ENCODE assay signal across 8 mouse cellular contexts in genomic region chr6:108827336-108827920, GRCm38 (mm10). TPM values are rescaled to one million over a fixed set of nuclear protein-coding genes. Genes with fewer than 3 reads are reported as not detected.
DNase-seq lines count a peak whose midpoint lies in the region; ATAC-seq and TF ChIP-seq lines count a peak whose summit lies in the region.

No protein-coding gene starts in this region.

- peak overlapping the region; percentile 81 for H3K27ac ChIP-seq in embryonic facial prominence, embryonic 13.5 days
- no peak overlapping the region for H3K27ac ChIP-seq in intestine, postnatal 0 days (ENCODE audit: low read depth, low read length)
- no peak overlapping the region for H3K27ac ChIP-seq in neural tube, embryonic 14.5 days (ENCODE audit: low read depth, low read length)

- peak overlapping the region; percentile 87 for H3K4me2 ChIP-seq in embryonic facial prominence, embryonic 13.5 days
- peak overlapping the region; percentile 74 for H3K4me2 ChIP-seq in intestine, postnatal 0 days (replicated peaks; ENCODE audit: low read depth)
- H3K4me2 ChIP-seq in neural tube, embryonic 14.5 days (ENCODE audit: low read depth, low read length) = peak overlapping the region; percentile 60; the same call in 1 of the 2 replicates

- peaks cover 12% of the 10 kb centered on the region for H3K36me3 ChIP-seq in embryonic facial prominence, embryonic 13.5 days
- H3K36me3 ChIP-seq in intestine, postnatal 0 days (ENCODE audit: control insufficient read depth, insufficient read depth) = peaks cover 13% of the 10 kb centered on the region
- peaks cover 6% of the 10 kb centered on the region; the same call in 1 of the 2 replicates for H3K36me3 ChIP-seq in neural tube, embryonic 14.5 days (ENCODE audit: control insufficient read depth, insufficient read depth, low read length)

- no peak for DNase-seq in lung, adult 2 months
- no peak for DNase-seq in lung, postnatal 36 days
- no peak for DNase-seq in right cerebral cortex, adult 2 months (ENCODE audit: low spot score in 2 of 2)
- DNase-seq in adrenal gland, postnatal 25 days = no peak
- no peak for DNase-seq in spleen, postnatal 4 days (ENCODE audit: low spot score in 2 of 2)

- ATAC-seq in embryonic facial prominence, embryonic 13.5 days (ENCODE audit: insufficient number of reproducible peaks, insufficient read depth, low FRiP score, low TSS enrichment, low read depth) = no peak
- ATAC-seq in intestine, postnatal 0 days = no peak
- ATAC-seq in neural tube, embryonic 14.5 days (ENCODE audit: low read depth) = no peak

- TF ChIP-seq CTCF in lung, adult 2 months (IDR thresholded peaks at IDR 0.05; ENCODE audit: insufficient read depth, low read length) = no peak
- TF ChIP-seq CTCF in intestine, postnatal 0 days (IDR thresholded peaks at IDR 0.05; ENCODE audit: low read depth) = no peak

- H3K9ac ChIP-seq in embryonic facial prominence, embryonic 13.5 days = peak overlapping the region; percentile 89
- no peak overlapping the region for H3K9ac ChIP-seq in intestine, postnatal 0 days (ENCODE audit: low read depth, low read length)
- H3K9ac ChIP-seq in neural tube, embryonic 14.5 days (replicated peaks; ENCODE audit: low read depth, low read length) = no peak overlapping the region

- no peaks in the 10 kb centered on the region for H3K27me3 ChIP-seq in embryonic facial prominence, embryonic 13.5 days
- H3K27me3 ChIP-seq in intestine, postnatal 0 days (replicated peaks; ENCODE audit: control insufficient read depth, insufficient read depth, low read length) = no peaks in the 10 kb centered on the region
- no peaks in the 10 kb centered on the region for H3K27me3 ChIP-seq in neural tube, embryonic 14.5 days (ENCODE audit: control insufficient read depth, insufficient read depth, low read length)

- peaks cover 18% of the 10 kb centered on the region for H3K4me1 ChIP-seq in lung, adult 2 months (ENCODE audit: control insufficient read depth, insufficient read depth, low read length)
- H3K4me1 ChIP-seq in embryonic facial prominence, embryonic 13.5 days = peaks cover 19% of the 10 kb centered on the region
- peaks cover 5% of the 10 kb centered on the region; the same call in 1 of the 2 replicates for H3K4me1 ChIP-seq in intestine, postnatal 0 days (replicated peaks; ENCODE audit: control insufficient read depth, insufficient read depth, low read length)
- H3K4me1 ChIP-seq in neural tube, embryonic 14.5 days (ENCODE audit: control insufficient read depth, insufficient read depth, low read length) = peaks cover 5% of the 10 kb centered on the region; the same call in 1 of the 2 replicates

- WGBS in lung, adult 2 months = 41% methylated on average over 5 of the region's 5 CpGs
- WGBS in embryonic facial prominence, embryonic 13.5 days = 13% methylated on average over 5 of the region's 5 CpGs
- WGBS in intestine, postnatal 0 days = 37% methylated on average over 5 of the region's 5 CpGs
- WGBS in neural tube, embryonic 14.5 days = 30% methylated on average over 5 of the region's 5 CpGs

- H3K4me3 ChIP-seq in lung, adult 2 months (replicated peaks; ENCODE audit: extremely low read depth, low read depth, low read length) = peak overlapping the region; percentile 52
- peak overlapping the region; percentile 77 for H3K4me3 ChIP-seq in embryonic facial prominence, embryonic 13.5 days
- peak overlapping the region; percentile 93 for H3K4me3 ChIP-seq in intestine, postnatal 0 days (ENCODE audit: low read depth, low read length)
- H3K4me3 ChIP-seq in neural tube, embryonic 14.5 days (ENCODE audit: low read depth, low read length) = no peak overlapping the region

- no peak for TF ChIP-seq POLR2A in lung, adult 2 months (IDR thresholded peaks at IDR 0.05; ENCODE audit: borderline replicate concordance, extremely low read depth, low read depth, low read length)

- H3K9me3 ChIP-seq in embryonic facial prominence, embryonic 13.5 days = no peaks in the 10 kb centered on the region
- H3K9me3 ChIP-seq in intestine, postnatal 0 days (ENCODE audit: control insufficient read depth) = no peaks in the 10 kb centered on the region
- no peaks in the 10 kb centered on the region for H3K9me3 ChIP-seq in neural tube, embryonic 14.5 days (ENCODE audit: control insufficient read depth, low read length)

RNA-seq across cellular contexts. Expression of gene Edem1, which starts 1.0 kb away (rescaled TPM):
- polyA plus RNA-seq in lung, adult 2 months (2012; rRNA removed) = 18.4 and 18.5 TPM in 2 replicates
- 19.5 and 22.0 TPM in 2 replicates for polyA plus RNA-seq in embryonic facial prominence, embryonic 13.5 days (2015; fragmentation: Nextera tagmentation; extraction: Ambion mirVana)
- polyA plus RNA-seq in intestine, postnatal 0 days (2015; fragmentation: Nextera tagmentation; extraction: Ambion mirVana) = 40.4 and 41.3 TPM in 2 replicates
- polyA plus RNA-seq in neural tube, embryonic 14.5 days (2014; fragmentation: Nextera tagmentation; extraction: Ambion mirVana) = 7.4 and 8.7 TPM in 2 replicates
- total RNA-seq in adrenal gland, postnatal 25 days (2021) = 60.2 and 64.4 TPM in 2 replicates

RNA-seq across cellular contexts. Expression of gene Arl8b, which starts 44.5 kb away (rescaled TPM):
- 14.5 and 19.4 TPM in 2 replicates for polyA plus RNA-seq in lung, adult 2 months (2012; rRNA removed)
- 63.3 and 70.2 TPM in 2 replicates for polyA plus RNA-seq in embryonic facial prominence, embryonic 13.5 days (2015; fragmentation: Nextera tagmentation; extraction: Ambion mirVana)
- 59.5 and 59.6 TPM in 2 replicates for polyA plus RNA-seq in intestine, postnatal 0 days (2015; fragmentation: Nextera tagmentation; extraction: Ambion mirVana)
- 126 and 134 TPM in 2 replicates for polyA plus RNA-seq in neural tube, embryonic 14.5 days (2014; fragmentation: Nextera tagmentation; extraction: Ambion mirVana)
- total RNA-seq in adrenal gland, postnatal 25 days (2021) = 103 and 117 TPM in 2 replicates
